Mouse (Mus musculus): Measurements from ENCODE around the gene Pafah2. TPM values are rescaled to one million over a fixed set of nuclear protein-coding genes. Genes with fewer than 3 reads are reported as not detected.

The Pafah2 gene
- polyA plus RNA-seq, 1 experiment, result not detected

DNA sequence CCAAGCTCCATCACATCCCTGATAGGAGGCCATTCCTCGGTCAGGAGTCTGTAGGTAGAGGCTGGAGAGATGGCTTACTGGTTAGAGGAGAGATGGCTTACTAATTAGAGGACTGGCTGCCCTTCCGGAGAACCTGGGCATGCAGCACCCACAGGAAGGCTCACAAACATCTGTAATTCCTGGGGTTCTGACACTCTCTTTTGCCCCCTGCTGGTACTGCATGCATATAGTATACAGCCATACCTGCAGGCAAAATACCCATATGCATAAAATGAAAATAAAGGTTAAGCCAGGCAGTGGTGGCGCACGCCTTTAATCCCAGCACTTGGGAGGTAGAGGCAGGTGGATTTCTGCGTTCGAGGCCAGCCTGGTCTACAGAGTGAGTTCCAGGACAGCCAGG lies 8.9 kb upstream of the Pafah2 start:
- H3K9me3 ChIP-seq (ENCODE audit: control insufficient read depth, low read length), result peaks cover 3% of the 10 kb centered on the region
- H3K36me3 ChIP-seq (ENCODE audit: control insufficient read depth), result no peaks in the 10 kb centered on the region
- TF ChIP-seq TAL1 (IDR thresholded peaks at IDR 0.05; ENCODE audit: low read length), result no peak
- no peak for TF ChIP-seq GATA1 (IDR thresholded peaks at IDR 0.05; ENCODE audit: low read length)
- no peaks in the 10 kb centered on the region; the same call in 1 of the 2 replicates for H3K27me3 ChIP-seq (ENCODE audit: control insufficient read depth)
- no peaks in the 10 kb centered on the region for H3K4me1 ChIP-seq (ENCODE audit: control insufficient read depth)
- H3K4me3 ChIP-seq (replicated peaks), result no peak overlapping the region

DNA sequence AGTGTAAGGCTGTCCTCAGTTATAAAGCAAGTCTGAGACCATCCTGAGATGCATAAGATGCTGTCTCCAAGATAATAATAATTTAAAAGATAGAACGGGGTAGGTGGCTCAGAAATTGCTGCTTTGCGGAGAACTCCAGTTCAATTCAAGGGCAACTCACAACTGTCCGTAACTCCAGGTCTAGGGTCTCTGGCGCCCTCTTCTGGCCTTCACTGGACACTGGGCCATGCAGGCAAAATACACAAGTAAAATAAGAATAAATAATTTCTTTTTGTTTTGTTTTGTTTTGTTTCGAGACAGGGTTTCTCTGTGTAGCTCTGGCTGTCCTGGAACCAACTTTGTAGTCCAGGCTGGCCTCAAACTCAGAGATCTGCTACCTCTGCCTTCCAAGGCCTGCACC lies 7.7 kb upstream of the Pafah2 start:
- H3K27me3 ChIP-seq (ENCODE audit: control insufficient read depth), result no peaks in the 10 kb centered on the region; the same call in 1 of the 2 replicates
- no peaks in the 10 kb centered on the region for H3K36me3 ChIP-seq (ENCODE audit: control insufficient read depth)
- no peak for TF ChIP-seq GATA1 (IDR thresholded peaks at IDR 0.05; ENCODE audit: low read length)
- TF ChIP-seq TAL1 (IDR thresholded peaks at IDR 0.05; ENCODE audit: low read length), result no peak
- no peak overlapping the region for H3K4me3 ChIP-seq (replicated peaks)
- no peaks in the 10 kb centered on the region; the same call in 1 of the 2 replicates for H3K4me1 ChIP-seq (ENCODE audit: control insufficient read depth)
- H3K9me3 ChIP-seq (ENCODE audit: control insufficient read depth, low read length), result peaks cover 3% of the 10 kb centered on the region

DNA sequence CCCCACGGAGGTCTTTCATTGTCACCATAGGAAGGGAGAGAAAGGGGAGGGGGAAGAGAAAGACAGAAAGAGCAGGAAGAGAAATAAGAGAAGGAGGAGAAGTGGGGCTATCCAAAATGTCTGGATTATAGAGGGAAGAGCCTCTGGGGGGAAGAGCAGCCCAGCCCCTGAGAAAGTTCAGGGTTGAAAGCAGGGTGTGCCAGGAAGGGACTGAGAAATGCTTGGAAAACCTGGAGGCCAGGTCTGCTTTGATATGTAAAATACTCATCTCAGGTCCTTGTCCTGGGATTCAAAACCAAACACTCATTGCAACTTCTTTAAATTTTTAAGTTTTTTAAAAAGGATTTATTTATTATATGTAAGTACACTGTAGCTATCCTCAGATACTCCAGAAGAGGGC lies 4.5 kb upstream of the Pafah2 start:
- Histone ChIP-seq H3K9me3 (ENCODE audit: control insufficient read depth, low read length) (peaks cover 3% of the 10 kb centered on the region), H3K36me3 (ENCODE audit: control insufficient read depth) (no peaks in the 10 kb centered on the region), H3K27me3 (ENCODE audit: control insufficient read depth) (no peaks in the 10 kb centered on the region; the same call in 1 of the 2 replicates), H3K4me3 (replicated peaks) (no peak overlapping the region), H3K4me1 (ENCODE audit: control insufficient read depth) (peaks cover 12% of the 10 kb centered on the region)
- TF ChIP-seq TAL1 (IDR thresholded peaks at IDR 0.05; ENCODE audit: low read length), result no peak
- TF ChIP-seq GATA1 (IDR thresholded peaks at IDR 0.05; ENCODE audit: low read length), result no peak

DNA sequence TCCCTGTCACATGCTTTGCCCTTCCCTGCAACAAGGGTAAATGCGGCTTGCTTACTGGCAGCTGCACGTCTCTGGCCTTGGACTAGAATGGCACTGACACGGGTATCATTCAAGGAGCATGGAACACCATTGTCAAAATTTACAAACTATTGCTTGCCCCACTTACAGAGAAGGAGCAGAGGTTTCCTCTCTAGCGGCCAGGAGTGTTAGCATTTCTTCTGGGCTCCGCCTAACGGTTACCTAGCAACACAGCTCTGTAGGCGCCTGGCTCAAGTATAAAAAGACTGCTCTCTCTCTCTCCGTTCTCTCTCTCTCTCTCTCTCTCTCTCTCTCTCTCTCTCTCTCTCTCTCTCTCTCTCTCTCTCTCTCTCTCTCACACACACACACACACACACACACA lies 3.5 kb upstream of the Pafah2 start:
- Histone ChIP-seq H3K9me3 (ENCODE audit: control insufficient read depth, low read length) (no peaks in the 10 kb centered on the region), H3K4me3 (replicated peaks) (no peak overlapping the region), H3K4me1 (ENCODE audit: control insufficient read depth) (peaks cover 15% of the 10 kb centered on the region), H3K36me3 (ENCODE audit: control insufficient read depth) (no peaks in the 10 kb centered on the region), H3K27me3 (ENCODE audit: control insufficient read depth) (no peaks in the 10 kb centered on the region)
- TF ChIP-seq GATA1 (IDR thresholded peaks at IDR 0.05; ENCODE audit: low read length) (no peak), TAL1 (IDR thresholded peaks at IDR 0.05; ENCODE audit: low read length) (no peak)

DNA sequence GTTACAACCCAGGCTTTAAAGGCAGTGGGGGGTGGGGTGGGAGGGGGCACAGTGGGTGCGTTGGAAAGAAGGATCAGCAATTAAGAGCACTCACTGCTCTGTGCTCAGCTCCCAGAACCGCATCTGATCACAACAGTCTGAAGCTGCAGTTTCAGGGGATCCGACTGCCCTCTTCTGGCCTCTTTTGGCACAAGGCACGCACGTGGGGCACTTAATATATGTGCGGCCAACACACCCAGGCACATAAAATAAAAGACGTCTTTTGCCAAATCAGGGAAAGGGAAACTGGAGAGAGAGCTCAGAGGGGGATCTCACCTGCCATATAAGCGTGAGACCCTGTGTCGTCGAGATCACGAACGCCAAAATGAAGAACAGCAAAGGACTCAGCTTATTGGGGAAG lies 3.1 kb upstream of the Pafah2 start:
- Histone ChIP-seq H3K9me3 (ENCODE audit: control insufficient read depth, low read length) (no peaks in the 10 kb centered on the region), H3K36me3 (ENCODE audit: control insufficient read depth) (no peaks in the 10 kb centered on the region), H3K4me1 (ENCODE audit: control insufficient read depth) (peaks cover 15% of the 10 kb centered on the region), H3K27me3 (ENCODE audit: control insufficient read depth) (no peaks in the 10 kb centered on the region), H3K4me3 (replicated peaks) (no peak overlapping the region)
- TF ChIP-seq GATA1 (IDR thresholded peaks at IDR 0.05; ENCODE audit: low read length) (no peak), TAL1 (IDR thresholded peaks at IDR 0.05; ENCODE audit: low read length) (no peak)

DNA sequence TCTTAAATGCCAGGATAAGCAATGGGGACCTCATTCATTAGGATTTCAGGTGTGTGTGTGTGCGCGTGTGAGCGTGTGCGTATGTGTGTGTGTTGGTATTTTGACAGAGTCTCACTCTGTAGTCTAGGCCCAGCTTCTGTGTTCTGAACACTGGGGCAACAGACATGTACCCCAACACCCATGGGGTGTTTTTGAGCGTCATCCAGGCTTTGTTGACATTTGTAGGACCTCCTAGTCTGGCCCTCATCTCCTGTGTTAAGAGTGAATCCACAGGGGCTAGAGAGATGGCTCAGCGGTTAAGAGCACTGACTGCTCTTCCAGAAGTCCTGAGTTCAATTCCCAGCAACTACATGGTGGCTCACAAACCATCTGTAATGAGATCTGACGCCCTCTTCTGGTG lies 978 bp upstream of the Pafah2 start:
- no peak for TF ChIP-seq TAL1 (IDR thresholded peaks at IDR 0.05; ENCODE audit: low read length)
- TF ChIP-seq GATA1 (IDR thresholded peaks at IDR 0.05; ENCODE audit: low read length), result no peak
- Histone ChIP-seq H3K4me3 (replicated peaks) (no peak overlapping the region), H3K4me1 (ENCODE audit: control insufficient read depth) (peaks cover 15% of the 10 kb centered on the region), H3K36me3 (ENCODE audit: control insufficient read depth) (no peaks in the 10 kb centered on the region), H3K27me3 (ENCODE audit: control insufficient read depth) (no peaks in the 10 kb centered on the region), H3K9me3 (ENCODE audit: control insufficient read depth, low read length) (no peaks in the 10 kb centered on the region)

DNA sequence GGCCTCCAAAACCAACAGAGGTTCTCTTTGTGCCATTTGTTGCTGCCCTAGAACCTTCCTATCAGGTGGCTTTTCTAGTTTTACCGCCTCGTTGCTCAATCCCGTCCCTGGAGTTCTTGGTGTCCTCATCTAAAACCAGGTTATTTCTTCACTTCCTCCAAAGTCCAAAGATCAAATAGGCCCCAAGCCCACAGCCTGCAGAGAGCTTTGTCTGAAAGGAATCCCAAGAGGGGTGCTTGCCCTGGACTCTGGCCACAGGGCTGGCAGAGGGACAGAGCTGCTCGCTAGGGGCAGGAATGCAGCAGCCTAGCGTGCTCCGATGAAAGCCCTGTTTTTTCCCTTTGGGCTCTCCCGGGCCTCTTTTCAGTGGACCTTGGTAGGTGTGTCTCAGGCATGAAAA lies 1.0 kb downstream of the Pafah2 start:
- Histone ChIP-seq H3K4me1 (ENCODE audit: control insufficient read depth) (peaks cover 27% of the 10 kb centered on the region), H3K9me3 (ENCODE audit: control insufficient read depth, low read length) (no peaks in the 10 kb centered on the region), H3K27me3 (ENCODE audit: control insufficient read depth) (peaks cover 11% of the 10 kb centered on the region), H3K4me3 (replicated peaks) (no peak overlapping the region), H3K36me3 (ENCODE audit: control insufficient read depth) (no peaks in the 10 kb centered on the region)
- TF ChIP-seq TAL1 (IDR thresholded peaks at IDR 0.05; ENCODE audit: low read length) (no peak), GATA1 (IDR thresholded peaks at IDR 0.05; ENCODE audit: low read length) (no peak)

DNA sequence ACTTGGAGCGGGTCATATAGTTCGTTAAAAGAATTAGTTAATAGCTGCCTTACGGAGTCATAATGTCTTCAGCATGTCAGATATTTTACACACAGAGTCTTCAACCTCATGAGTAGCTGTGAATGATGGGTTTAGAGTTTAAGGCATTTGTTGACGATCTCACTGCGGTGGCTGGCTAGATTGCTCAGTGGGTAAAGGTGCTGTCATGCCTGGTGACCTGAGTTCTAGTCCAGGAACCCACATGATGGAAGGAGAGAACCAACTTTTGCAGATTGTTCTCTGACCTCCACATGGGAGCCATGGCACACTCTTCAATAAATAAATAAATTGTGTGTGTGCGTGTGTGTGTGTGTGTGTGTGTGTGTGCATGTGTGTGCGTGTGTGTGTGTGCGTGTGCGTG lies 1.6 kb downstream of the Pafah2 start:
- no peak overlapping the region for H3K4me3 ChIP-seq (replicated peaks)

DNA sequence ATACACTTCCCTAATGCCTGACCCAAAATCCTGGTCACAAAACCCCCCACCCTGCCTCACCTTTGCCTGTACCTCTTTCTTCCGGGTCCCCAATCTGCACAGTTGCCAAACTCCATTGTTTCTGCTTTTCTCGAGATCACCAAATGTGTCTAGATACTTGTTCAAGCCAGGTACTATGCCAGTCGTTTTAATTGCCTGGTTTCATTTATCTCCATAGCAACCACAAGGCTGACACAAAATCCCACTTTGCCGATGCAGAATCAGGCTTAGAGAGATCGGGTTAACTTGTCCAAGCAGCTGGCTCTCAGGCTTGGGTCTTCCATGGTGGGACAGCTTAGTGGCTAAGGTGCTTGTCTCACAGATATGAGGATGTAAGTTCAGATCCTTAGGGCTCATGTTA lies 4.1 kb downstream of the Pafah2 start:
- peaks cover 32% of the 10 kb centered on the region for H3K27me3 ChIP-seq (ENCODE audit: control insufficient read depth)
- no peaks in the 10 kb centered on the region for H3K9me3 ChIP-seq (ENCODE audit: control insufficient read depth, low read length)
- no peak for TF ChIP-seq GATA1 (IDR thresholded peaks at IDR 0.05; ENCODE audit: low read length)
- TF ChIP-seq TAL1 (IDR thresholded peaks at IDR 0.05; ENCODE audit: low read length), result no peak
- H3K4me1 ChIP-seq (ENCODE audit: control insufficient read depth), result peaks cover 36% of the 10 kb centered on the region
- H3K36me3 ChIP-seq (ENCODE audit: control insufficient read depth), result no peaks in the 10 kb centered on the region
- no peak overlapping the region for H3K4me3 ChIP-seq (replicated peaks)

More for the DNA sequence above, 1.6 kb downstream of the Pafah2 start:
- H3K27me3 ChIP-seq (ENCODE audit: control insufficient read depth), result peaks cover 17% of the 10 kb centered on the region
- peaks cover 33% of the 10 kb centered on the region for H3K4me1 ChIP-seq (ENCODE audit: control insufficient read depth)
- H3K9me3 ChIP-seq (ENCODE audit: control insufficient read depth, low read length), result no peaks in the 10 kb centered on the region
- H3K36me3 ChIP-seq (ENCODE audit: control insufficient read depth), result no peaks in the 10 kb centered on the region
- TF ChIP-seq TAL1 (IDR thresholded peaks at IDR 0.05; ENCODE audit: low read length), result no peak
- TF ChIP-seq GATA1 (IDR thresholded peaks at IDR 0.05; ENCODE audit: low read length), result no peak

DNA sequence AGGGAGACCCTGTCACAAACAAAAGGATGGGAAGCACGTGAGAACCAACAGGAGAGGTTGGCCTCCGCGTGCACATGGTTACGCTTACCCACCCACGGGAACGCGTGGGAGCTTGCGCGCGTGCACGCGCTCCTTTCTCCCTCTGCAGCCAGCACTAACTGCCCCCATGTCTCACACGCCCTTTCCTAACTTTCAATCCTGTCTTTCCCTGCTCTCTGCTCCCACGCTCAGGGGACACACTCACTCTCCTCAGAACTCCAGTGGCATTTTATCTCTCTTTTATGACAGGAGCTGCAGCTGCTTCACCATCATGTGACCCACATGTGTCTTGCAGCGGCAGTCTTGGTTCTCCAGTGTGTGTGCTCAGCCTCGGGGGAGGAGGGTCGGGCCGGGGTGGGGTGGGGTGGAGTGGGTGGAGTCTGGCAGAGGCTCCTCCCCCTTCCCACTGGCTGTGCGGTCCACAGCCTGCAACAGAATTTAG lies 5.1 kb downstream of the Pafah2 start:
- Histone ChIP-seq H3K9me3 (ENCODE audit: control insufficient read depth, low read length) (no peaks in the 10 kb centered on the region), H3K4me1 (ENCODE audit: control insufficient read depth) (peaks cover 28% of the 10 kb centered on the region), H3K36me3 (ENCODE audit: control insufficient read depth) (no peaks in the 10 kb centered on the region), H3K27me3 (ENCODE audit: control insufficient read depth) (peaks cover 32% of the 10 kb centered on the region), H3K4me3 (replicated peaks) (peak overlapping the region; percentile 5)
- TF ChIP-seq GATA1 (IDR thresholded peaks at IDR 0.05; ENCODE audit: low read length) (no peak), TAL1 (IDR thresholded peaks at IDR 0.05; ENCODE audit: low read length) (no peak)

Data from erythroblast, embryonic 14.5 days (primary cell).